Mouse (Mus musculus) ES-E14 (cell line): ENCODE data around the gene Ifih1. TPM values are rescaled to one million over a fixed set of nuclear protein-coding genes. Genes with fewer than 3 reads are reported as not detected.

ENCODE experiments used
- DNase-seq: peaks from one replicate; pipeline ENCODE4 v3.0.0-alpha.2; 2013; ENCODE audit warnings: low read depth, low spot score
- H3K27ac ChIP-seq: 2 replicates; pipeline ENCODE4 v1.5.1; 2012; ENCODE audit warnings: low read depth, mild to moderate bottlenecking, low read length, moderate library complexity, mixed read lengths; ENCODE audit not compliant: poor library complexity, insufficient read depth, severe bottlenecking
- H3K36me3 ChIP-seq: 2 replicates; pipeline ENCODE4 v1.6.1; 2012; ENCODE audit warnings: mild to moderate bottlenecking, low read length, moderate library complexity, mixed read lengths; ENCODE audit not compliant: control insufficient read depth, poor library complexity, insufficient read depth, severe bottlenecking
- H3K4me1 ChIP-seq, 2 experiments: fragments of 150-350 bp in 1 of 2; sonication (generic) in 1 of 2; 2 replicates each; pipeline ENCODE4 v1.6.1; 2012; ENCODE audit warnings: low read length in 2 of 2, mild to moderate bottlenecking in 1 of 2, mixed read lengths in 1 of 2; ENCODE audit not compliant: control insufficient read depth in 2 of 2, insufficient read depth in 2 of 2, poor library complexity in 1 of 2
- H3K4me3 ChIP-seq, 2 experiments: fragments of 150-350 bp in 1 of 2; sonication (generic) in 1 of 2; 2 replicates each; pipeline ENCODE4 v1.5.1; 2012; ENCODE audit warnings: low read length in 2 of 2, low read depth in 1 of 2, mild to moderate bottlenecking in 1 of 2, mixed read lengths in 1 of 2; ENCODE audit not compliant: insufficient read depth in 1 of 2, poor library complexity in 1 of 2, severe bottlenecking in 1 of 2
- H3K9ac ChIP-seq: 2 replicates; pipeline ENCODE4 v1.6.1; 2012; ENCODE audit warnings: low read depth, mild to moderate bottlenecking, low read length, mixed read lengths; ENCODE audit not compliant: poor library complexity, insufficient read depth, severe bottlenecking
- H3K9me3 ChIP-seq: fragments of 150-350 bp; sonication (generic); 2 replicates; pipeline ENCODE4 v1.6.1; 2012; ENCODE audit warnings: low read depth, mild to moderate bottlenecking, low read length; ENCODE audit not compliant: control insufficient read depth, insufficient read depth
- CHD2 ChIP-seq: IDR thresholded peaks from 2 replicates; pipeline ENCODE4 v1.6.1; 2014; ENCODE audit warnings: mild to moderate bottlenecking, low read depth, low read length, inconsistent platforms
- HCFC1 ChIP-seq: IDR thresholded peaks from 2 replicates; pipeline ENCODE4 v1.6.1; 2012; ENCODE audit warnings: low read length, inconsistent platforms, borderline replicate concordance; ENCODE audit not compliant: insufficient read depth
- MAFK ChIP-seq: IDR thresholded peaks from 2 replicates; pipeline ENCODE4 v1.6.1; 2014; ENCODE audit warnings: mild to moderate bottlenecking, low read depth, low read length, inconsistent platforms; ENCODE audit not compliant: insufficient read depth
- ZC3H11A ChIP-seq: IDR thresholded peaks from 2 replicates; pipeline ENCODE4 v1.6.1; 2012; ENCODE audit warnings: low read depth, mild to moderate bottlenecking, inconsistent platforms, low read length, borderline replicate concordance
- ZNF384 ChIP-seq: IDR thresholded peaks from 2 replicates; pipeline ENCODE4 v1.6.1; 2012; ENCODE audit warnings: low read depth, low read length, inconsistent platforms
- in situ Hi-C, 2 experiments: fragments of 600-800 bp; cut with MboI; formaldehyde crosslinking; loops; one replicate each; pipeline ENCODE4 v1.15.1; 2025; ENCODE audit warnings: low sequenced_read_pairs in 2 of 2, inconsistent platforms in 1 of 2; ENCODE audit not compliant: unreplicated experiment in 2 of 2
- total RNA-seq: library from RNA; depleted of rRNA; stranded (reverse); fragments of 300-350 nt; gene quantifications from 2 replicates; pipeline ENCODE4 v1.2.3, GENCODE M21; 2012; rRNA removed

The Ifih1 gene
- 0.11 and 0.13 TPM in 2 replicates for total RNA-seq

DNA sequence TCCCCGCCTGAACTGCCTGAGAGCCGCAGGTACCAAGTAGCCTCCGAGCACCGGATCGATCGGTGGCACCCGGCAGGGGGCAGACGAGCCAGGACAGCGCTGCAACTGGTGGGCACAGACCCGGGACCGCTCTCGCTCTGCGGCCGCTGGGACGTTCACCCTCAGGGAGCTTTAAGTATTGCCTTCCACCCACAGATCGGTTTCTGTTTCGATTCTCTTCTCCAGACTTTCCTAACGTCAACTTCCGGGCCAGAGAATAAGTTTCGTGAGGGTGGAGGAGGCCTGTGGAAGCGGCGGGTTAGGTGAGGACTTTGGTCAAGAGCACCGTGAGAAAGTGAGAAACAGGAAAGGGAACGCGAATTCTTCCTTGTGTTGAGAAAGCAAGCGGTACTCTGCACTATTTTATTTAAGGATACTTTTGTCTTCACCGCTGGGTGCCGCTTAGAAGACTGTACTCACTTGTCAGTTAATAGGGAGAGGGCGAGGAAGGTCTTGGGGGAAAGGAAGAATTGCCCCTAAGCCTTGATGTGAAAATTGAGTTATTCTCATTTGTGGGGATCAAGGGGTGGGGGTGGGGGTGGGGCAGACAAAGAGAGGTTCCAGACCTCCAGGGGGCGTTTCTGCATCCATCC, at the start of gene Ifih1:
Ifih1 (minus strand) TSS at position 242 of the 632 bp plus-strand sequence.
- H3K27ac ChIP-seq = no peak within 1 kb of the TSS

DNA sequence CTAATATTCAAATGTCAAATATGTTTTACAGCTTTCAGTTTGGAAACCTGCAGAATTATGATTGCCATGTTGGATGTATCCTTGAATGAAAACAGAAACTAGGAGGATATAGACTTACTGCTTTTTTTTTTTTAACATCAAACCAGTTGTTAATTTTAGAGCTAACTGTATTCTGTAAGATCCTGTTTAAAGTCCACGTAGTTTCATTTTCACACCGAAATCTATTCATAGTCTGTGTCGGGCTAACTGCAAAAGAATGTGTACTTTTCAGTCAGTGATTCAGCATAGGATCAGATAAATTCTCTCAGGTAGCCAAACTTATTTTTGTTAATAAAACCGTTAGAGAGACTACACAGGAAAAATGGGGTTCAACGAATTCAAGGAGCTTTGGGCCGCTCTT, 39.9 kb upstream of the Ifih1 start:
- H3K4me1 ChIP-seq = peaks cover 0 to 2% of the 10 kb centered on the region in 2 experiments; a peak in 1 of 4 replicates
- H3K36me3 ChIP-seq = no peaks in the 10 kb centered on the region; the same call in 1 of the 2 replicates
- no peak for DNase-seq
- H3K9ac ChIP-seq = no peak overlapping the region
- no peak overlapping the region for H3K27ac ChIP-seq
- no peak for TF ChIP-seq HCFC1
- no peak for TF ChIP-seq MAFK
- no peak for TF ChIP-seq CHD2
- in situ Hi-C loops = no loop called here
- H3K9me3 ChIP-seq = no peaks in the 10 kb centered on the region
- no peak overlapping the region for H3K4me3 ChIP-seq

More for the DNA sequence above, at the start of gene Ifih1:
- Histone ChIP-seq H3K9ac (no peak within 1 kb of the TSS), H3K4me1 (no peaks in the 10 kb centered on the region), H3K4me3 (peak within 1 kb of the TSS; percentile 47 to 53), H3K9me3 (no peaks in the 10 kb centered on the region), H3K36me3 (no peaks in the 10 kb centered on the region)
- in situ Hi-C loops = loop anchor here in 1 of 2 experiments (25.0 kb wide), 1 partner anchor 659 kb away; no protein-coding TSS in a partner anchor
- DNase-seq = no peak
- TF ChIP-seq ZNF384 = no peak
- no peak for TF ChIP-seq CHD2
- no peak for TF ChIP-seq ZC3H11A
- TF ChIP-seq MAFK = no peak
- TF ChIP-seq HCFC1 = no peak

DNA sequence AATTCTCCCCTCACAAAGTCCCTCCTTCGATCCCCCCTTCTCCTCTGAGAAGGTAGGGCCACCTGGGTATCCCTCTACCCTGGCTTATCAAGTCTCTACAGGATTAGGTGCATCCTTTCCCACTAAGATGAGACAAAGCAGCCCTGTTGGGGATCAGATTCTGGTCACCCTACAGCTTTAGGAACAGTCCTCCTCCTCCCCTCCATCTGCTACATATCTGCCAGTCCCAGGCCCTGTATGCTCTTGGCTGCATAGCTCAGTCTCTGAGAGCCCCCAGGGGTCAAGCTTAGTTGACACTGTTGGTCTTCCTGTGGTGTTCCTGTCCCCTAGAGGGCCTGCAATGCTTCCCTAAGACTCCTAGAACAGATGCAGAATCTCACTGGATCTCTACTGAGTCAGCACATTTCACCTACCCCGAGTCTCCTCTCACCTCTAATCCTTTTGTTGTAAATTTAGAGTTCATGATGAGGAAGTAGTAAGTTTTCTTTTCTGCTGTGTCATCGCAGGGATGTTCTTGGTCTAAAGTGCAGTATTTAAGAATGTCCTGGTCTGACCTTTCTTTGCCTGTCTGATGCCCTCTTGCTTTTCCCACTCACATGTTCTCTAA, 39.0 kb upstream of the Ifih1 start:
- peak; percentile 86 for TF ChIP-seq MAFK
- no peak for TF ChIP-seq CHD2
- Histone ChIP-seq H3K9ac (no peak overlapping the region), H3K27ac (no peak overlapping the region), H3K36me3 (no peaks in the 10 kb centered on the region; the same call in 1 of the 2 replicates), H3K4me3 (no peak overlapping the region), H3K9me3 (no peaks in the 10 kb centered on the region), H3K4me1 (peaks cover 0 to 2% of the 10 kb centered on the region in 2 experiments; a peak in 1 of 4 replicates)
- in situ Hi-C loops = no loop called here
- no peak for DNase-seq

DNA sequence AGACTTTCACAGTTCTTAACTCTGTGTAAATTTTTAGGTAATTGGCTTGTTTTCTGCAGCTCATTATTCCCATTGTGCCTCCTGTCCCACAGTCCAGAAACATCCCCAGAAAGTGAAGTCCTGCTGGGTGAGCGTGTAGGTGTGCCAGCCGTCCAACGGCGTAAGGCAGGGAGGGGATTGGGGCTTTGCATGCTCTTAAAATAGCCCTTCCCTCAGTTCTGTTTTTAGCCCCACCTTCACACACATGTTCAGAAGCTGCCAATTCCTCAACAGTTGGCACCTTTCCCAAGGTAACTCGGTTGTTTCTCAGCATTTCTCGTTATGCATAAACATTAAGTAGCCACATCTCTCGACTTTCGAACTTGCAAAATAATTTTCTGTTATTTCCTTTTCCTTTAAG, 35.6 kb upstream of the Ifih1 start:
- H3K9me3 ChIP-seq = no peaks in the 10 kb centered on the region
- no peak overlapping the region for H3K4me3 ChIP-seq
- TF ChIP-seq ZC3H11A (no peak), ZNF384 (no peak), HCFC1 (no peak), CHD2 (no peak), MAFK (no peak)
- no peak overlapping the region for H3K9ac ChIP-seq
- H3K4me1 ChIP-seq = peaks cover 0 to 2% of the 10 kb centered on the region in 2 experiments; a peak in 1 of 4 replicates
- no peak for DNase-seq
- in situ Hi-C loops = no loop called here
- no peaks in the 10 kb centered on the region; the same call in 1 of the 2 replicates for H3K36me3 ChIP-seq
- no peak overlapping the region for H3K27ac ChIP-seq
